Mouse (Mus musculus) cerebellum, adult 2 months (tissue): ENCODE data around the gene Olfr523. TPM values are rescaled to one million over a fixed set of nuclear protein-coding genes. Genes with fewer than 3 reads are reported as not detected.

Experiments
- DNase-seq, 2 experiments: peaks; one replicate each; pipeline ENCODE4 v3.0.0; 2021
- H3K27ac ChIP-seq: fragments of 200-500 bp; 2 replicates; pipeline ENCODE4 v1.5.1; 2012; ENCODE audit warnings: low read length, control low read depth, inconsistent platforms; ENCODE audit not compliant: insufficient read depth
- H3K27me3 ChIP-seq: fragments of 200-500 bp; 2 replicates; pipeline ENCODE4 v1.6.1; 2012; ENCODE audit warnings: inconsistent platforms, mild to moderate bottlenecking, low read length, moderate library complexity; ENCODE audit not compliant: control insufficient read depth, insufficient read depth
- H3K4me1 ChIP-seq: fragments of 200-500 bp; 2 replicates; pipeline ENCODE4 v1.6.1; 2011; ENCODE audit warnings: low read length; ENCODE audit not compliant: control insufficient read depth, insufficient read depth
- H3K4me3 ChIP-seq: fragments of 200-500 bp; replicated peaks from 2 replicates; pipeline ENCODE3; 2011; ENCODE audit warnings: mild to moderate bottlenecking, low read depth, low read length, control low read depth; ENCODE audit not compliant: insufficient read depth
- CTCF ChIP-seq: fragments of 200-500 bp; IDR thresholded peaks from 2 replicates; pipeline ENCODE4 v1.5.1; 2011; ENCODE audit warnings: low read depth, mild to moderate bottlenecking, control low read depth, low read length, moderate library complexity, borderline replicate concordance; ENCODE audit not compliant: insufficient read depth
- POLR2A ChIP-seq: fragments of 200-500 bp; IDR thresholded peaks from 2 replicates; pipeline ENCODE4 v1.6.1; 2011; ENCODE audit warnings: low read length, control low read depth, borderline replicate concordance; ENCODE audit not compliant: insufficient read depth
- WGBS: fragments of 180-500 bp; shearing (Covaris S2); methylation state at CpG from one replicate; pipeline ENCODE4 v1.1.7; 2018; 5-methylcytosine and 5-hydroxymethylcytosine counted together
- polyA plus RNA-seq: library from polyadenylated mRNA; depleted of rRNA; stranded (reverse); fragments of >200 nt; gene quantifications from 2 replicates; pipeline ENCODE4 v1.2.3, GENCODE M21; 2012; rRNA removed

Olfr523 gene
- polyA plus RNA-seq, 1 experiment, result 0.10 TPM

GRCm38 (mm10) chr7:140219268-140219667, 46.3 kb downstream of the Olfr523 start:
- no peak for DNase-seq
- TF ChIP-seq POLR2A, result no peak
- no peak for TF ChIP-seq CTCF
- H3K4me3 ChIP-seq, result no peak overlapping the region
- WGBS, result 23% methylated on average over 1 of the region's 1 CpGs
- H3K27ac ChIP-seq, result no peak overlapping the region
- no peaks in the 10 kb centered on the region for H3K27me3 ChIP-seq
- H3K4me1 ChIP-seq, result no peaks in the 10 kb centered on the region

- Histone ChIP-seq H3K4me1 (no peaks in the 10 kb centered on the region), H3K27me3 (no peaks in the 10 kb centered on the region), H3K27ac (no peak overlapping the region), H3K4me3 (no peak overlapping the region)
- WGBS, result 79% methylated on average over 4 of the region's 4 CpGs
- TF ChIP-seq POLR2A (no peak), CTCF (no peak)
- DNase-seq, result no peak
Observed at GRCm38 (mm10) chr7:140220375-140220774, 47.4 kb downstream of the Olfr523 start.

- DNase-seq, result no peak
- H3K4me1 ChIP-seq, result no peaks in the 10 kb centered on the region
- H3K27me3 ChIP-seq, result no peaks in the 10 kb centered on the region
- no peak overlapping the region for H3K4me3 ChIP-seq
- no peak overlapping the region for H3K27ac ChIP-seq
- 80% methylated on average over 13 of the region's 13 CpGs for WGBS
- TF ChIP-seq CTCF, result no peak
- TF ChIP-seq POLR2A, result no peak
Observed at GRCm38 (mm10) chr7:140224209-140224608, 51.2 kb downstream of the Olfr523 start.

Other genes with a start within 250 kb of the Olfr523 start
- gene Utf1, start 229.4 kb upstream of the Olfr523 start, polyA plus RNA-seq, result 0.16 TPM in 1 of 2 replicates, not detected in the other
- 0.21 and 0.39 TPM in 2 replicates for gene 6430531B16Rik, start 194.5 kb upstream of the Olfr523 start, polyA plus RNA-seq
- 2.8 and 4.1 TPM in 2 replicates for gene Adam8, start 180.7 kb upstream of the Olfr523 start, polyA plus RNA-seq
- 75.8 and 76.9 TPM in 2 replicates for gene Zfp511, start 136.8 kb upstream of the Olfr523 start, polyA plus RNA-seq
- 51.4 and 54.5 TPM in 2 replicates for gene Tubgcp2, start 136.5 kb upstream of the Olfr523 start, polyA plus RNA-seq
- not detected in 2 replicates for gene Msx3, start 124.1 kb upstream of the Olfr523 start, polyA plus RNA-seq
- 189 and 198 TPM in 2 replicates for gene Caly, start 90.7 kb upstream of the Olfr523 start, polyA plus RNA-seq
- gene Prap1, start 79.8 kb upstream of the Olfr523 start, polyA plus RNA-seq, result not detected in 2 replicates
- 94.7 and 98.3 TPM in 2 replicates for gene Fuom, start 70.8 kb upstream of the Olfr523 start, polyA plus RNA-seq
- gene Paox, start 57.4 kb upstream of the Olfr523 start, polyA plus RNA-seq, result 5.0 and 5.9 TPM in 2 replicates
- 90.9 and 98.6 TPM in 2 replicates for gene Echs1, start 56.7 kb upstream of the Olfr523 start, polyA plus RNA-seq
- gene Mtg1, start 35.7 kb upstream of the Olfr523 start, polyA plus RNA-seq, result 42.4 and 45.9 TPM in 2 replicates
- 25.9 and 27.7 TPM in 2 replicates for gene Sprn, start 18.3 kb upstream of the Olfr523 start, polyA plus RNA-seq
- gene Olfr522, start 8.5 kb upstream of the Olfr523 start, polyA plus RNA-seq, result not detected in 2 replicates
- gene Olfr524, start 32.7 kb downstream of the Olfr523 start, polyA plus RNA-seq, result not detected in 2 replicates
- 0.03 TPM in 1 of 2 replicates, not detected in the other for gene Cd163l1, start 45.0 kb downstream of the Olfr523 start, polyA plus RNA-seq
- 0.10 and 0.13 TPM in 2 replicates for gene 5830411N06Rik, start 74.1 kb downstream of the Olfr523 start, polyA plus RNA-seq
- not detected in 2 replicates for gene Olfr525, start 147.6 kb downstream of the Olfr523 start, polyA plus RNA-seq
- not detected in 2 replicates for gene Olfr527, start 160.8 kb downstream of the Olfr523 start, polyA plus RNA-seq
- not detected in 2 replicates for gene Olfr60, start 188.5 kb downstream of the Olfr523 start, polyA plus RNA-seq
- not detected in 2 replicates for gene Olfr530, start 203.1 kb downstream of the Olfr523 start, polyA plus RNA-seq
- not detected in 2 replicates for gene Olfr531, start 229.7 kb downstream of the Olfr523 start, polyA plus RNA-seq
- not detected in 2 replicates for gene Olfr532, start 248.4 kb downstream of the Olfr523 start, polyA plus RNA-seq